In the genomic region with DNA sequence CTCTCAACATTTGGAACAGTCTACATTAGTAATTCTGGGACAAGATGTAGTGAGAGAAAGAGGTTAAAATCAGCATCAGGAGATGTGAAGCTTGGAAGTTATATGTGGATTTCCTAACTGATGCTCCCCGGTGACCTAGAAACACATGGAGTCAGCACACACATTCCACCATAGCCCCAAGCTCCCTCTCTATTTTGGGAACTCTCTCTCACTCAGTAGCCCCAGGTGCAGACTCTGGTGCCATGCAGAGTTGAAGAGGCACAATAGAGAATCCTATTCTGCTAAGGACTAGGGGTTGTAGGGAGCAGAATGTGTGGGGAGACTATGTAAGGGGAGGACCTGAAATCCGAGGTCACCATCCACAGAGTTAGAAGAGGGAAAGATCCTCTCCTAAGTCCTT, we compare ENCODE assay signal across 24 mouse cellular contexts.
"Had no signal": no experiment of that assay in that cellular context is flagged by ENCODE, and none has a peak within 500 bp of the region (broad histone marks: within the 10 kb centered on the region; RNA-seq: fewer than 3 reads in every experiment).

No protein-coding gene starts in this region.

- H3K27me3 ChIP-seq: limb, embryonic 12.5 days; limb, embryonic 15.5 days; midbrain, embryonic 12.5 days; midbrain, embryonic 15.5 days; neural tube, embryonic 12.5 days; neural tube, embryonic 15.5 days had no signal

- H3K4me3 ChIP-seq: layer of hippocampus, adult 2 months; left cerebral cortex, adult 2 months; limb, embryonic 12.5 days; limb, embryonic 15.5 days; midbrain, embryonic 12.5 days; midbrain, embryonic 15.5 days; neural tube, embryonic 12.5 days; neural tube, embryonic 15.5 days had no signal

- H3K9me3 ChIP-seq: limb, embryonic 12.5 days; limb, embryonic 15.5 days; midbrain, embryonic 12.5 days; midbrain, embryonic 15.5 days; neural tube, embryonic 12.5 days; neural tube, embryonic 15.5 days had no signal

- DNase-seq: kidney, postnatal 25 days; layer of hippocampus, adult 9-11 months; left cerebral cortex, postnatal 4 days; liver, postnatal 0 days; lung, embryonic 14.5 days; right cerebral cortex, adult 18-20 months; right cerebral cortex, postnatal 14 days; right cerebral cortex, postnatal 4 days; thymus, adult 2 months; thymus, postnatal 14 days; thymus, postnatal 4 days had no signal

- H3K4me1 ChIP-seq: limb, embryonic 15.5 days; midbrain, embryonic 12.5 days had no signal

- ATAC-seq: liver, postnatal 0 days; lung, postnatal 0 days; midbrain, embryonic 15.5 days had no signal

- H3K27ac ChIP-seq: kidney, postnatal 0 days; layer of hippocampus, adult 2 months; left cerebral cortex, adult 2 months; limb, embryonic 12.5 days; limb, embryonic 15.5 days; liver, embryonic 14.5 days; macrophage; midbrain, embryonic 12.5 days; midbrain, embryonic 15.5 days; neural tube, embryonic 12.5 days; neural tube, embryonic 15.5 days had no signal

- H3K36me3 ChIP-seq: limb, embryonic 12.5 days; limb, embryonic 15.5 days; midbrain, embryonic 12.5 days; midbrain, embryonic 15.5 days; neural tube, embryonic 12.5 days had no signal

- H3K9ac ChIP-seq: limb, embryonic 12.5 days; limb, embryonic 15.5 days; liver, embryonic 14.5 days; liver, postnatal 0 days; lung, embryonic 14.5 days; midbrain, embryonic 12.5 days; midbrain, embryonic 15.5 days; neural tube, embryonic 12.5 days; neural tube, embryonic 15.5 days had no signal

- H3K4me2 ChIP-seq: limb, embryonic 12.5 days; limb, embryonic 15.5 days; liver, embryonic 11.5 days; lung, embryonic 14.5 days; midbrain, embryonic 12.5 days; midbrain, embryonic 15.5 days; neural tube, embryonic 12.5 days; neural tube, embryonic 15.5 days had no signal
